Mouse (Mus musculus): ENCODE data around the gene Fndc10.
"Not testable (repeated sequence)": the region's sequence is repeated elsewhere in the genome, so short reads cannot be mapped to it uniquely, and the experiment has no call there.

Fndc10 gene

GRCm38 (mm10) chr4:155694111-155694481 lies at the start of gene Fndc10:
Gene Fndc10, plus strand, starts transcription at chr4:155694342.
- peak; percentile 87 for DNase-seq

DNA sequence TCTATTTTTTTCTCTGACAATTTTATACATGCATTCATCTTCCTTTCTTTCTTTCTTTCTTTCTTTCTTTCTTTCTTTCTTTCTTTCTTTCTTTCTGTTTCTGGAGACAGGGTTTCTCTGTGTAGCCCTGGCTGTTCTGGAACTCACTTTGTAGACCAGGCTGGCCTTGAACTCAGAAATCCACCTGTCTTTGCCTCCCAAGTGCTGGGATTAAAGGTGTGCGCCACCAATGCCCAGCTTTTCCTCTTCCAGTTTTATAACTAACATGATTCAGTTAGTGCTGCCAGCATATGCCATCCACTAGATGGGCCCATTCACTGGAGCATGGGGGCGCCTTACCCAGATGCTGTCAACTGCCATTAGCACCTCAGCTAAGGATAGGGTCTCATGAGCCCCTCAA lies 48.8 kb upstream of the Fndc10 start, which contains the start of gene Gm10563:
TSS of gene Gm10563 (minus strand) at position 101 of the 400 bp plus-strand sequence.
- DNase-seq: not testable (repeated sequence)

DNA sequence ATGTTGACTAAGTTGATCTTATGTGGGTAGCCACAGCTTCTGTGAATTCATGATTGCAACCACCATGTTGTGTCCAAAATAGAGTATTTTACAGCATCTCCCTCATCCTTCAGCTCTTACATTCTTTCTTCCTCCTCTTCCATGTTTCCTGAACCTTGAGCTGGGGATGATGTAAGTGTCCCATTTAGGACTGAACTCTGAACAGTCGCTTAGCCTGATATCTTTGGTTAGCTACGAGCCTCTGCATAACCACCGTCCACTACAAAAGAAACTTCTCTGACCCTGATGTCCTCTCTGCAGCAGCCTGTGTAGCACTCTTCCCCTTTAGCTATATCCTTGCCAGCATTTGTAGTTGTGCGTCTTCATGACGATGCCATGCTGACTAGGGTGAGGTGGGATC lies 48.4 kb upstream of the Fndc10 start:
- DNase-seq: no peak

- no peak for DNase-seq
Observed at GRCm38 (mm10) chr4:155649355-155649754, 44.8 kb upstream of the Fndc10 start.

DNA sequence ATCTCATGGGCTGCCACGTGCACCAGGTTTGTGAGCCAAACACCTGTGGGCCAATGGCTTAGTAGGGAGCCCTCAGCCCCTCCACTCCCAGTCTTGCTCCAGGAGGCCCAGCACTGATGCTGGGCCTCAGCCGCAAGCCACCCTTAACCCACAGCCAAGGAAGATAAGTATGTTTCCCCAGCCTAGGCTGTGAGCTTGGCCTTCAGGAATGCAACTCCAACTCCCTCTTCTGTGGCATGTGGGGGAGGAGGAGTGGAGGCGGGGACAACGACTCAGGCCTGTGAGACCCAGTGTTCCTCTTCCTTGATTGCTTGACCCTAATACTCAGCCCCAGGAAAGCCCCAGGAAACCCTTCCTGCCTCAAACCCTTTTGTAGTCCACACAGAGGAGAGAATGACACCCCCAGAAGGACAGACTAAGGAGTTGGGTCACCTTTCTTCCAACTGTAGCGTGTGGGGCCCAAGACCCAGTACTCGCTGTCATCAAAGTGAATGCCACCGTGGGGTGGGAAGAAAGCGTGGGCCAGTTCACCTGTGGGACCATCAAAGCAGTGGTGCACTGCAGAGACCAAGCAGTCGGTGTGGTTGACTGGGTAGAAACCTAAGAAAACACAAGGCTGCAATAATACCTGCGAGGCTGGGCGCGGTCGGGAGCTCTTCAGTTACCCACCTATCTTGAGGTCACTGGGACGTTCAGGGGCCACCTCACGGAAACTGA lies 42.4 kb upstream of the Fndc10 start:
- DNase-seq: no peak

GRCm38 (mm10) chr4:155652283-155653085 lies 41.7 kb upstream of the Fndc10 start:
- peak; percentile 43 for DNase-seq

DNA sequence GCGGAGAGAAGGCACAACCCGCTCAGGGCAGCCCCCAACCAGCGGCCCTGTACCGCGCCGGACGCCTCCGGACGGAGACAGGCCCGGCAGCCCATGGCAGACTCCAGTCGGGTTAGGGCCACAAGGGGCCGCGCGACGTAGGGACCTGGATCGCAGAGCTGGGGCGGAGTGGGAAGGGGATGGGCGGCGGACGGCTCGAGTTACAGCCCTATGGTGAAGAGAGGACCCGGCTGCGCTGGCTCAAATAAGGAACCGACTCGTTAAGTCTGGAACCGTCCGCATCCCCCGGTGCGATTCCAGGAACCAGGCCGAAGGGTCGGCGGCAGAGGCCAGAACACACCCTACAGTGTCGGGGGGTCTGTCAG lies 41.1 kb upstream of the Fndc10 start, which contains the start of gene Mmp23:
TSS of gene Mmp23 (minus strand) at position 299 of the 365 bp plus-strand sequence.
- DNase-seq: peak; percentile 60

DNA sequence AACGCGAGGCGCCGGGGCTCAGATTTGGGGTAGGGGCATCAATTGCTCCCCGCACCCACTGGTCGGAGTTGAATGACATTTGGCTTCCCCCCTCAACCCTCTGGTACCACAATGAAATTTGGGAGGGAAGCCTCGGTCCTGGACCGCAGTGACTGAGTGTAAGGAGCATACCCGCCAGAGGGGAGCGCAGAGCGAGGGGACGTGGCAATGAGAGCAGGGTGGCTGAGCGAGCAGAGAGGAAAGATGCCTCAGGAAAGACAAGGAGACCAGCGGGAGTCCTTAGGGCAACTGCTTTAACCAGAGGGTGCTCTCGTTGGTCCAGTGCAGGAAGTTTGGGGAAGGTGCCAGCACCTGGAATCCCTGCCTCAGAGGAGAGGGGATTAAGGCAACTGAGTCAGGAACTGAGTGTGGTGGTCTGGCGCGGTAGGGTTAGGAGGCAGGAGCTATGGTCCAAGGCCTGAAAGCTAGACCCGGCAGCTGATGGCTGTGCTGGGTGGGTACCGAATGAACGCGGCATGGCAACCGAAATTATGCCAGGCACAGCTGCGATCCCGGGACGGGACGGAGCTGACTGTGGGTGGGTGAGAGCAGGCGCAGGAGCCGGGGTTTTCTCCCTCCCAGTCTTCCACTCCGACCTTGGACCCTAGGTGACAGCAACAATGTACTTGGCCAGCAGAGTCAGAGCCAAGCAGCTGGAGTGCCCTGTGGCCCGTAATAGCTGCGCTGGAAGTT lies 40.5 kb upstream of the Fndc10 start:
- DNase-seq: peak; percentile 63

GRCm38 (mm10) chr4:155654183-155654455 lies 40.0 kb upstream of the Fndc10 start:
- DNase-seq: peak; percentile 37

DNA sequence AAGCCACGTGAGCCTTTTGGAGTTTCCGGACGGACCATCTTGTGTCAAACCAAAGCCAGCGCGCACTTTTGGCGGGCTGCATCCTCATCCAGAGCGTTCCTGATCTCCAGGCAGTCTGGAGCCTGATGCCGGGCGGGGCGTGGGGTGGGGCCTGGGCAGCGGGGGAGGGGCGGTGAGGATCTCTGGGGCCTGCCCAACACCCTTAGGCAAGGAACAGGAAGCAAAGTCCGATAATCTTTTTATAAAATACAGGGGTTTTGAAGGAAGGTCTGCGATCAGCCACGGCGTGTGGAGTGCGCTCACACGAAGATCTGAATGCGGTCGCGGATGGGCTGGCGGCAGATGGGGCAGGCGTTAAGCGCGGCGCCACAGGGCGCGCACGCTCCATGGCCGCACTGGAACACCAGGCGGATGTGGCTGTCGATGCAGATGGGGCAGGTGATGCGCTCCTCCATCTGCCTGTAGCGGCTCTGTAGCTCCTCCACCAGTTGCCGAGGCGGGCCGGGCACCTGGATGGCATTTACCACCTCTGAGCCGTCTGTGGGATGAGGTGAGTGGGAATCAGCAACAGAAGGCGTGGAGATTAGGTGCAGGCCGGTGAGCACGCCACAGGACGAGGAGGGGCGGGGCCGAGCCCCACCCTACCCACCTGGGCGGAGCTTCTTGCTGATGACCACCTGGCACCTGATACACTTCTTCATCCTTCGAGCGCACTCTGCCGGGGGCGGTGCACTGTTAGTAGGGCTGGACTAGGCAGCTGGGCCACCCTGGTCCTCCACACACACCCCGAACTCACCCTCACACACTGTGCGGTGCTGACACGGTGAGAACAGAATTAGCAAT lies 39.5 kb upstream of the Fndc10 start:
- peak; percentile 76 for DNase-seq

- DNase-seq: peak; percentile 44
Observed at GRCm38 (mm10) chr4:155656214-155656751, 37.9 kb upstream of the Fndc10 start.

DNA sequence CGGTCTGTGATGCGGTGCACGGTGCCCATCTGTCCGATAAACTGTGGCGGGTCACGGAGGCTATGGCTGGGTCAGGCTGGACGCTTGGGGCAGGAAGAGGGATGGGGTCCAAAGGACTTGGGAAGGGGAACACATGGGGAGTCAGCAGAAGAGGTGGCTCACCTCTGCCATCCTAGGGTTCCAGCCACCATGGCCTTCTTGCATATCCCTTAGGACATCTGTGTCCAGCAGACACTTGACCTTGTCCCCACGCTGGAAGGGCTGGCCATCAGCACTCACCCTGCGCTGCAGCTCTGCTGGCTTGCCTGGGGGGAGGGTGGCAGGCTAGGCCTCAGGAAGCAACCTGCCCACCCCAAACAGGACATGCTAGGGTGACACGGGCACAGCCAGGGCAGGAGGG lies 35.2 kb upstream of the Fndc10 start:
- DNase-seq: no peak

DNA sequence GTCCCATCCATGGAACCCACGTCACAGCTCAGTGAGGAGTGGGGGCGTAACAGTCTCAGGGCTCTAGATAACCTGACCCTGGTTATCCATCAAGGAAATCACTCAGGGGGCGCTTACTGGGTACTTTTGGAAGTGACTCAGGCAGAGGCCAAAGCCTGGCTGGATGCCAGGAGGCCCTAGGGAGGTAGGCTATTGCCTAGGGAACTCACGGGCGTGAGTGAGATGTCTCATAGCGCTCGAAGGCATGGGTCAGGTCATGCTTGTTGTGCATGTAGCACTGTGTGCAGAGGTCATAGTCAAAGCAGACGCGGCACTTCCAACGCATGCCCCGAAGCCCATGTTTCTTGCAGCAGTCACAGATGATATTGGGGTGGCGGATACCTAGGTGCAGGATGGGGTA lies 33.5 kb upstream of the Fndc10 start:
- no peak for DNase-seq

DNA sequence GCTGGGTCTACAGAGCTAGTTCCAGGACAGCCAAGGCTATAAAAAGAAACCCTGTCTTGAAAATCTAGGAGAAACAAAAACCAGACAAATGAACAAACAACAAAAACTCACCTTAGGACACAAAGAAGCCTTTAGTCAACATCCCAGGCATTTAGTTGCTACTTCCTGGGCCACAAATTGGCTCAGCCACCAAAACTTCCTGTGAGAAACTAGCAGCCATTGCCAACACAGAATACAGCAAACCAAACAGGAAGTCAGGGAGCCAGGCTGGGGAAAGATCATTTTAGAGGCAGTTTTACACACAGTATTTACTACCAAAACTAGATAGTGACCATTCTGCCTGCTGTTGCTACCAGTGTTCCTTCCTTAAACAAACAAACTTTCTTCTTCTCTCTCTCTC lies 27.2 kb upstream of the Fndc10 start:
- DNase-seq: no peak

GRCm38 (mm10) chr4:155668689-155669597 lies 25.2 kb upstream of the Fndc10 start, which contains the start of gene Mib2:
Gene Mib2, minus strand, starts transcription at chr4:155669198.
- peak; percentile 98 for DNase-seq

DNA sequence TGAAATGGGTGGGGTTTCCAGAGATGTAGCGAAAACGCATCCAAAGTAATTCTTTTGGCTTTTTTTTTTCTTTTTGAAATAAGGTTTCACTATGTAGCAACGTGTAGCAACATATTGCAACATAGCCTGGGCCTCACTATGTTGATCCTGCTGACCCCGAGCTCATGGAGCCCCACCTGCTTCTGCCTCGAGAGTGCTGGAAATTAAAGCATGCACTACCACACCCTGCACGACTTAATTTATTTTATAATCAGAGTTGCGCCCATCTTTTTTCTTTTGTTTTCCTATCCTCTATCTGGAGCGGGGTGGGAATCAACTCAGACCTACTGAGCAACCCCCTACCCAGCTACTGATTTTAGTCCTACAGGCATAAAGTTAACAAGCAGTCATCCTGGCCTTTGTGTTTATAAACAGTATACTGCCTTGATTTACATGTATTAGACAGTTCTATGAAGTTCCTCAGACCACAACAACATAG lies 24.5 kb upstream of the Fndc10 start:
- no peak for DNase-seq

- DNase-seq: not testable (repeated sequence)
Observed at GRCm38 (mm10) chr4:155670236-155670635, 23.9 kb upstream of the Fndc10 start.

DNA sequence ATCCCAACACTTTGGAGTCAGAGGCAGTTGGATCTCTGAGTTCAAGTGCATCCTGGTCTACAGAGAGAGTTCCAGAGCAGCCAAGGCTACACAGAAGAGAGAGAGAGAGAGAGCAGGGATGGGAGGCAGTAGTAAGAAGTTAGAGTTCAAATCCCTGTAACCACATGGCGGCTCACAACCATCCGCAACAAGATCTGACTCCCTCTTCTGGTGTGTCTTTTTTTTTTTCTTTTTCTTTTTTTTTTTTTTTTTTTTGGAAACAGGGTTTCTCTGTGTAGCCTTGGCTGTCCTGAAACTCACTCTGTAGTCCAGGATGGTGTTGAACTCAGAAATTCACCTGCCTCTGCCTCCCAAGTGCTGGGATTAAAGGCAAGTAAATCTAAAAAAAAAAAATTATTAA lies 22.1 kb upstream of the Fndc10 start:
- DNase-seq: no peak

GRCm38 (mm10) chr4:155675991-155676390 lies 18.2 kb upstream of the Fndc10 start:
- no peak for DNase-seq

DNA sequence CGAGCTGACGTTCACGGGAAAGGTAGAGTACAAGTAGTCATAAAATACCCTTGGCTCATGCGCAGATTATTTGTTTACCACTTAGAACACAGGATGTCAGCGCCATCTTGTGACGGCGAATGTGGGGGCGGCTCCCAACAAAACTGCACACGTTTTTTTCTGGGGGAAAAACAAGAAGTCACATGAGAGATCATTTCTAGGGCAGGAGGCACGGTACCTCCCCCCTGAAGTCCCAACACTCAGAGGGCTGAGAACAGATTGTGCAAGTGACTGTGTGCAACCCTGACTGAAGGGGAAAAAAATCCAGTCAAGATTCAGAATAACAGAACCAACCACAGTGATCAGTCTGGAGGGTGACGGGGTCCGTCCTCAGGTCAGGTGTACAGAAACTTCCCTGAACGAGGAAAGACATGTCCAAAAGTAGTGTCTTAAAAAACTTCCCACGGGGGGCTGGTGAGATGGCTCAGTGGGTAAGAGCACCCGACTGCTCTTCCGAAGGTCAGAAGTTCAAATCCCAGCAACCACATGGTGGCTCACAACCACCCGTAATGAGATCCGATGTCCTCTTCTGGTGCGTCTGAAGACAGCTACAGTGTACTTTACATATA lies 10.4 kb upstream of the Fndc10 start:
- DNase-seq: not testable (repeated sequence)

DNA sequence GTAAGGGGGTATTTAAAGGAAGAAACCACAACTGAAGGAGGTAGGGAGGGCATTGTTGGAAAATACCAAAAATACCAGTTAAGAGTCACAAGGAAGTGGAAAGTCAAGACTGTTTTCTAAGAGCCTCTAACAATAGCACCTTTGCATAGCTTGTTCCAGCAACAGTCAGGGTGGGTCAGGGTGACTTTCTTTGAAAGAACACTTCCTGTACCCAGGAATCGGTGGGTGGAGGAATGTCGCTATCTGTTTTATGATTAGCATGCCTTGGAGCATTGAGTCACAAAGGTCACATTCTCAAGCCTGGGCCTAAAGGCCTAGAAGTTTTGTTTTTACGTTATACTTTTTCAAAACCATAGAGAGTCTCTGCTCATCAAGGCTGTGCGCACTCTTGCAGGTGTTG lies 6.4 kb upstream of the Fndc10 start:
- DNase-seq: not testable (repeated sequence)

Data from cerebellum, adult 11 months (tissue).